Mouse (Mus musculus) lung, postnatal 14 days (tissue): ENCODE measurements around the gene Gm21497.
"Not testable (repeated sequence)": the region's sequence is repeated elsewhere in the genome, so short reads cannot be mapped to it uniquely, and the experiment has no call there.

Experiments used
- DNase-seq: peaks from one replicate; pipeline ENCODE4 v3.0.0; 2021

Gene Gm21497

GRCm38 (mm10) chrY:61646446-61646845 lies at the start of gene Gm21497:
Gm21497 (plus strand) TSS chrY:61646746.
- DNase-seq, result not testable (repeated sequence)
